Mouse (Mus musculus): ENCODE results near the gene Ajap1.

The Ajap1 gene

DNA sequence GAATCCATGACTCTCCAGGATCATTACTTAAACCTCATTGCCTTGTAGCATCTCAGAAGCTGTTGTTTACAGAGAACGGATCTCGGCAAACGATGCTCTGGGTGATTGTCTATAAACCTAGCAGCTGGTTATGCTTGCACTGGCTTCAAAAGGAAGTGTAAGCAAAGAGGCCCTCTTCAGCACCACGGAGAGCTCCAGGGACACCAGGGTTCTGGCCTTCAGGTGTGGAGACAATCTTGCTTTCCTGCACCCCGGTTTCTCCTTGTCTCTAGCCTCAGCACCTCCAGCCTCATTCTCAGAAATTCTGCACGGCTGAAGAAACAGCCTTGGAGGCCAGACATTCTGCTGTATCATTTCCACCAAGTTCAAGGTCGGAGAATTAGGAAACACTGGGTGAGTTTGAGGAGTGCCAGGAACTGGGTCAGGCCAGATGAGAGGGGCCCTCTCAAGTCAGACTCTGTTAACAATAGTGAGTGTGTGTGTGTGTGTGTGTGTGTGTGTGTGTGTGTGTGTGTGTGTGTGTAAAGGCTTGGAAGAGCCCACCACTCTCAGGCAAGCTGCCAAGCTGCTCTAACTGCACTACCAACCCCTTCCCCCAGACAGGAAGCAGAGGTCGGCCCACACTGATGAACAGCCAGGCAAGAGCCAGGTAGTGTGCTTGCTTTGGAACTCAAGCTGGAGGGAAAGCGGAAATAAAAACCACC is 124.9 kb downstream of the Ajap1 start:
- peak; percentile 20 for DNase-seq (ENCODE audit: low spot score)

DNA sequence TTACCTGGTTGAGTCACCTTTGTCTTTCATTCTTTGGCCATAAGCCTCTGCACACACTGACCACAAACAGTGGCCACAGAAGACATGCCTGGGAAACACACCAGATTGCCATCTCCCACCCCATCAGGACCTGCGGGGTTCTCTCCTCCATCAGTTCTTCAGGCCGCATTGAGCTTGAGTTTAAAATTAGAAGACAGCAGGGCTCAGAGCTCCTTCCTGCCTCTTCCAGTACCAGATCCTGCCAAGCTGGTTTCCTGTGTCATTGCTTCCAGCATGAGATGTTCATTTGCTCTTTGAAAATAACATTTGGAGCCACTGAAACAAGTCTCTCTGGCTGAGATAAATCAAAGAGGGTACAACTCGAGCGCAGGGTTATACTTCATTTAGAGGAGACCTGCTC is 126.4 kb downstream of the Ajap1 start:
- no peak for DNase-seq (ENCODE audit: low spot score)

DNA sequence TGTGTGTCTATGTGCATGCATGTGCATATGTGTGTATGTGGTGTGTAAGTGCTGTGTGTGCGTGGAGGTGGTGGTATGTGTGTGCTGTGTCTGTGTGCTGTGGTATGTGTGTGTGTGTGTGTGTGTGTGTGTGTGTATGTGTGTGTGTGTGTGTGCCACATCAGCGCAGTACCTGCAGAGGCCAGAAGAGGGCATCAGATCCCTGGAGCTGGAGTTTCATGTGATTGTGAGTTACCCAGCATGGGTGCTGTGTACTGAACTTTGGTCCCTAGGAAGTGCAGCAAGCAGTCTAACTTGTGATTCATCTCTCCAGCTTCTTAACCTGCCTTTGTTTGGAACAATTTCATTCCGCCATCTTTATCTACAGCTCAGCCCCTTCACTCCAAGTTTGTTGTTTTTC is 137.6 kb downstream of the Ajap1 start:
- no peak for DNase-seq (ENCODE audit: low spot score)

DNA sequence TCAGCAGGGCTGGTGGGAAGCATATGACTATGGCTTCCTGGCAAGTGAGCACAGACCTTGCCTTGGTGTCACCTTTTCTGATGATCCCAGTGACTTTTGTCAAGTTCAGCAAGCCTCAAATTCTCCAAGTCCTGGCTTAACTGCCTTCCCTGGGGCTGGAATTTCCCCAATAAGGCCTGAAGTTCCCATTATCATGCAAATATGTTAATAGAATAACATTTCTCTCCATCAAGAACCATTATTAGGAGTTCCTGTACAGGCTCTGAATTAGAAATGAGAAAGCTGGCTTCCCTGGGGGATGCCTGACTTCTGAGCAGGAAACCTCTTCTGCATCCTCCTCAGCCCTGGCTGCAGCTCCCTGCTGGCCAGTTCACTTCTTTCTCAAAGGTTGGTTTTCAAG is 141.7 kb downstream of the Ajap1 start:
- no peak for DNase-seq (ENCODE audit: low spot score)

DNA sequence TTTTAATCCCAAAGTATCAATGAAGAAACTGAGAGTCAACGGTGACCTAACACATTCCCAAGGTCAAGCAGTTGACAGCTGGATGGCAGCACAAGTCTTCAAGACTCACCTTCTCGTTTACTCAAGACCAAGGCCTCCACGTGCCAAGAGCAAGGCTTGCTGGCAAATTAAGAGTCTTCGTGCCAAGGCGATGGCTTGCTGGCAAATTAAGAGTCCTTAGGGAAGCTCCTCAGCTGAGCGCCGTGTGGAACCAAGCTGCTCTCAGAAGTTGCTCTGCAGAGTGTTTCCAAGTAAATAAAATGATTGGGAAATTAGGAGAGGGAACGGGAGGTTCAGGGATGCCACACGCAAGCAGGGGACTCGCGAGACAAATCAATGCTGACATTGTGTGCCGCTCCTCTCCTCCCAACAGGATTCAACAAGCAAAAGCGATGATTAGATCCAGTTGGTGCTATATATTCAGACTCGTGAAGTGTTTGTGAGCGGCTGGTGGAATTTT is 147.3 kb downstream of the Ajap1 start:
- no peak for DNase-seq (ENCODE audit: low spot score)

DNA sequence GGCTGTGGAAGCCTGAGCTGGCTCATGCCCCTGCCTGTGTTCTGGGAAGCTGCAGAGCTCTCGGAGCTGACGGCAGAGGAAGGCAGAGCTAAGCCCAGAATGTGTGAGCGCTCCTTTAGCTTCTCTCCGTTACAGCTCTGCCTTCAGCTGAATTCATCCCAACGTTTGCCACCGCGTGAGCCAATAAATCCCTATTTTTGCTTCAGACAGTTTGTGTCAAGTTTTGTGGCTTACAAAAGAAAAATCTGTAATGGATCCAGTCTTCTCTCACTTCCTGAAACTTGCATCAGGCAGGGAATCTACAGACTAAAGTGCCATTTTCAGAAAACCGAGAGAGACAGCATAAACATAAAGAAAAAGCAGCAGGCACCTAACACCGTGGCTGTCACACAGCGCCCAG is 154.8 kb downstream of the Ajap1 start:
- no peak for DNase-seq (ENCODE audit: low spot score)
